Mouse (Mus musculus) left cerebral cortex, postnatal 10 days (tissue): ENCODE results near the gene Nol12. TPM values are rescaled to one million over a fixed set of nuclear protein-coding genes. Genes with fewer than 3 reads are reported as not detected.

ENCODE experiments used
- DNase-seq, 2 experiments: peaks; one replicate each; pipeline ENCODE4 v3.0.0; 2021 to 2022; ENCODE audit warnings: low spot score in 2 of 2, mixed read lengths in 1 of 2; ENCODE audit errors: extremely low spot score in 1 of 2
- intact Hi-C: fragments of 180-260 bp; cut with DNase I; formaldehyde crosslinking; loops from one replicate; pipeline ENCODE4 v1.15.1; 2025
- total RNA-seq, 2 experiments: library from RNA; stranded (reverse); gene quantifications; 2 replicates each; pipeline ENCODE4 v1.2.3; 2021

Gene Nol12
- total RNA-seq, 2 experiments from 2014 or later = 40.9 to 41.4 TPM

GRCm38 (mm10) chr15:78937963-78938362 is 3.2 kb downstream of the Nol12 start:
- DNase-seq = no peak
- intact Hi-C loops = no loop called here

GRCm38 (mm10) chr15:78940325-78940724 is 5.6 kb downstream of the Nol12 start:
- intact Hi-C loops = no loop called here
- no peak for DNase-seq

- peak; percentile 76 to 84 for DNase-seq
- intact Hi-C loops = no loop called here
Measured at GRCm38 (mm10) chr15:78942663-78943062, 7.9 kb downstream of the Nol12 start.

- intact Hi-C loops = no loop called here
- no peak for DNase-seq
Measured at GRCm38 (mm10) chr15:78946232-78946631, 11.5 kb downstream of the Nol12 start.

GRCm38 (mm10) chr15:78947657-78948056 is 12.9 kb downstream of the Nol12 start, which contains the start of gene Triobp:
Gene Triobp (plus strand): TSS chr15:78947724.
- peak; percentile 86 to 95 for DNase-seq
- intact Hi-C loops = no loop called here

- no peak for DNase-seq
- intact Hi-C loops = no loop called here
Measured at GRCm38 (mm10) chr15:78948152-78948725, 13.5 kb downstream of the Nol12 start.

GRCm38 (mm10) chr15:78948883-78949282 is 14.2 kb downstream of the Nol12 start:
- no peak for DNase-seq
- intact Hi-C loops = no loop called here

GRCm38 (mm10) chr15:78955663-78956062 is 20.9 kb downstream of the Nol12 start:
- intact Hi-C loops = no loop called here
- no peak for DNase-seq

GRCm38 (mm10) chr15:78956351-78956750 is 21.6 kb downstream of the Nol12 start:
- no peak for DNase-seq
- intact Hi-C loops = no loop called here

- no peak for DNase-seq
- intact Hi-C loops = no loop called here
Measured at GRCm38 (mm10) chr15:78957021-78957420, 22.3 kb downstream of the Nol12 start.

GRCm38 (mm10) chr15:78959537-78959936 is 24.8 kb downstream of the Nol12 start:
- intact Hi-C loops = no loop called here
- DNase-seq = no peak

- DNase-seq = no peak
- intact Hi-C loops = no loop called here
Measured at GRCm38 (mm10) chr15:78960088-78960487, 25.4 kb downstream of the Nol12 start.

- intact Hi-C loops = no loop called here
- DNase-seq = peak; percentile 27 to 83
Measured at GRCm38 (mm10) chr15:78962885-78963284, 28.2 kb downstream of the Nol12 start.

- intact Hi-C loops = no loop called here
- DNase-seq = no peak
Measured at GRCm38 (mm10) chr15:78971626-78972025, 36.9 kb downstream of the Nol12 start.

- intact Hi-C loops = no loop called here
- no peak for DNase-seq
Measured at GRCm38 (mm10) chr15:78973950-78974349, 39.2 kb downstream of the Nol12 start.

- no peak for DNase-seq
- intact Hi-C loops = no loop called here
Measured at GRCm38 (mm10) chr15:78977676-78978159, 43.0 kb downstream of the Nol12 start.

- intact Hi-C loops = no loop called here
- peak in 1 of 2 experiments; percentile 90 for DNase-seq
Measured at GRCm38 (mm10) chr15:78978875-78979274, 44.1 kb downstream of the Nol12 start.

GRCm38 (mm10) chr15:78980084-78980483 is 45.4 kb downstream of the Nol12 start:
- intact Hi-C loops = no loop called here
- DNase-seq = no peak

GRCm38 (mm10) chr15:78982658-78983435 is 48.1 kb downstream of the Nol12 start:
- peak; percentile 48 to 94 for DNase-seq

More at GRCm38 (mm10) chr15:78982658-78983435, 48.1 kb downstream of the Nol12 start:
- intact Hi-C loops = no loop called here
